Mouse (Mus musculus) liver, embryonic 18 days (tissue): Measurements from ENCODE around the gene Mfap1a. TPM values are rescaled to one million over a fixed set of nuclear protein-coding genes. Genes with fewer than 3 reads are reported as not detected.

ENCODE experiments used
- polyA plus RNA-seq: library from polyadenylated mRNA; depleted of rRNA; stranded (reverse); fragments of >200 nt; gene quantifications from 2 replicates; pipeline ENCODE4 v1.2.3, GENCODE M21; 2012; rRNA removed

Gene Mfap1a
- 4.9 and 5.0 TPM in 2 replicates for polyA plus RNA-seq

DNA sequence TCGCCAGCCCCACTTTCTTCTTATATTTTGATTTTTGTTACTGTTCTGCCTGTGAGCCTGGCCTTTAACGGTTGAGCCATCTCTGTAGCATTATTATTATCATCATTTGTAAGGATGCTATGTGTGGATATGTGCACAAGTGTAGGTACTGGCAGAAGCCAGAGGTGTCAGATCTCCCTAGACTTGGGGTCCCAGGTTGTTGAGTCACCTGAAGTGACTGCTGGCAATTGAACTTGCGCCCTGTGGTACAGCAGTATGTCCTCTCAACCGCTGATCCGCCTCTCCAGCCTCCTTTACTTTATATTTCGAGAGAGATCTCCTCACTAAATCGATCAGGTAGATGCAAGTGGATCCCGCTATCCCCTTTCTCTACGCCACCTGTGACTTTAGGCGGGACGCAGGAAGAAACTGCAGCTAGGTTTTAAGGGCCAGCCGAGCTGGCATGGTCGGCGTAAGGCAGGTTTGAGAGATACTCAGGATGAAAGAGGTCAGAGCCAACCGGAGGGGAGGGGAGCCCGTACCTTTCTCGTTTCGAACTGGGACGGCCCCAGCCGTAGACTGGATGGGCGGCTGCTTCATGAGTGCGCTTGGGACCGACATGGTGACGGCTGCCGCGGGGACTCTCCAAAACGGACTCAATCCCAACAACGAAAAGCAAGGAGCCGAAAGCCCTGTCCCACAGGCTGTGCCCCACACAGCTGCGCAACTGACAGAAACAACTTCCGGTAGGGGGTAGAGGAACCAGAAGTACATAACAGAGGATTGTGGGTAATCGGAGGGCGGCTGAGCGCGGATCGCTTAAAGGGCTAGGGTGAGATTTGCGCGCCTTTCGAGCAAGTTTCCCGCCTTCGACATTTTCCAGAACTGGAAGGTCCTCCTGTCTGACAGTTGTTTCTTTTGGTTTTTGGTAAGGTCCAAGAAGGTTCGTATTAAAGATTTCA lies at the start of gene Mfap1a, which contains the start of gene Wdr76:
Gene Mfap1a (minus strand): TSS at position 724 of the 941 bp plus-strand sequence.
Gene Wdr76 (plus strand): TSS at position 782 of the 941 bp plus-strand sequence.

DNA sequence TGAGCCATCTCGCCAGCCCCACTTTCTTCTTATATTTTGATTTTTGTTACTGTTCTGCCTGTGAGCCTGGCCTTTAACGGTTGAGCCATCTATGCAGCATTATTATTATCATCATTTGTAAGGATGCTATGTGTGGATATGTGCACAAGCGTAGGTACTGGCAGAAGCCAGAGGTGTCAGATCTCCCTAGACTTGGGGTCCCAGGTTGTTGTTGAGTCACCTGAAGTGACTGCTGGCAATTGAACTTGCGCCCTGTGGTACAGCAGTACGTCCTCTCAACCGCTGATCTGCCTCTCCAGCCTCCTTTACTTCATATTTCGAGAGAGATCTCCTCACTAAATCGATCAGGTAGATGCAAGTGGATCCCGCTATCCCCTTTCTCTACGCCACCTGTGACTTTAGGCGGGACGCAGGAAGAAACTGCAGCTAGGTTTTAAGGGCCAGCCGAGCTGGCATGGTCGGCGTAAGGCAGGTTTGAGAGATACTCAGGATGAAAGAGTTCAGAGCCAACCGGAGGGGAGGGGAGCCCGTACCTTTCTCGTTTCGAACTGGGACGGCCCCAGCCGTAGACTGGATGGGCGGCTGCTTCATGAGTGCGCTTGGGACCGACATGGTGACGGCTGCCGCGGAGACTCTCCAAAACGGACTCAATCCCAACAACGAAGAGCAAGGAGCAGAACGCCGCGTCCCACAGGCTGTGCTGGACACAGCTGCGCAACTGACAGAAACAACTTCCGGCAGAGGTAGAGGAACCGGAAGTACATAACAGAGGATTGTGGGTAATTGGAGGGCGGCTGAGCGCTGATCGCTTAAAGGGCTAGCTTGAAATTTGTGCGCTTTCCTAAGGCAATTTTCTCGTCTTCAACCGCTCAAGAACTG lies 32.9 kb downstream of the Mfap1a start, which contains the start of gene Mfap1b:
Gene Mfap1b (minus strand): TSS at position 767 of the 879 bp plus-strand sequence.

DNA sequence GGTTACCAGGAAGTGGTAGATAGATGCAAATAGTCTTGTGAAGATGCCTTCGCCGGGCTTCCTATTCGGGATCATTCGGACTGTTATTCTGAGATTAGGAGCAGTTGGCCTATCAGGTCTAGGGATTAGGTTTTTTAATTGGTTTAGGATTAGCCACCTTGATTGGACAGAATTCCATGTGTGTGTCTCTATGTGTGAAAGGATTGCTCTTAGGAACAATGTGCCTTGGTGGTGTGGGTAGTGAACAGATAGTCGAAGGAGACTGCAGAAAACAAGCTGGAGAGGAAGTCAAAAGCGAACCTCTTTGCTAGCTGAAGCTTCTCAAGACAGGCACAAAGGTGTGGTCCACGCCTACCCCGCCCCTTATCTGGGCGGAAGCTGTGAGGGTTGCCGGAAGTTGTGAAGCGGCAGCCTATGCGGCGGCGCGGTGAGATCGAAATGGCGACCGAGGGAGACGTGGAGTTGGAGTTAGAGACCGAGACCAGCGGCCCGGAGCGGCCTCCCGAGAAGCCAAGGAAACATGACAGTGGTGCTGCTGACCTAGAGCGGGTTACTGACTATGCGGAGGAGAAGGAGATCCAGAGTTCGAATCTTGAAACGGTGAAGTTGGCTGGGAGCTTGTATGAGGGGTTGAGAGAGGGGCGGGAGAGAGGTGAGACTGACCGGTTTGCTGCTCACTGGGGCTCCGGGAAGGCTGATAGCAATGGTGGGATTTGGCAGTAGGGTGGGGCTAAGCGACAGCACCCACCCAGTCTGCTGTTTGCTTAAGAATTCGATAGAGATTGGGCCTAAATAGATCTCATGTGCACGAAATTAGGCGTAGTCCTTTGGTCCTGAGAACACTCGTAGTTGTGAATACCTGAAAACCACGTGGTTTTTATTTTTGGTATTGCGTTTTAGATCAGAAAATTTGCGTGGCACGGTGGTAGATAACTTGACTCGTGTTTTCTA lies 49.5 kb downstream of the Mfap1a start, which contains the start of gene Serinc4:
Gene Serinc4 (minus strand): TSS at position 90 of the 951 bp plus-strand sequence.

DNA sequence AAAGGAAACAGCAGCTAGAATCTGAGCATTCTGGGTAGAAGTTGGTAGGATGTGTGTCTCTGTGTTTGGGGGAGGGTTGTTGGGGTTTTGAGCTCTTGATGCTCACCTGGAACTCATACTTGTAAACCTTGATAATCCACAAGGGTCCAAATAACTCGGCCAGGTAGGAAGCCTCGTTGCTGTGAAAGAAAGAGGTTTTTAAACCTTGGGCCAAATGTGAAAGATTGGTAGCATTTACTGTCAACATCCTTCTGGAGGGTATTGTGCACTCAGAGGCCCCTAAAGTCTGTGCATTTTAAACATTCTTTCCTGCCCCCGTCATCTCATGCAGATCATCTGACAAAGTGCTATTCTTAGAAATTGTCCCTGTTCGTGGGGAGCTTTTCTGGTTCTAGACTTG lies 53.5 kb downstream of the Mfap1a start, which contains the start of gene Hypk:
Gene Hypk (plus strand): TSS at position 301 of the 400 bp plus-strand sequence.

DNA sequence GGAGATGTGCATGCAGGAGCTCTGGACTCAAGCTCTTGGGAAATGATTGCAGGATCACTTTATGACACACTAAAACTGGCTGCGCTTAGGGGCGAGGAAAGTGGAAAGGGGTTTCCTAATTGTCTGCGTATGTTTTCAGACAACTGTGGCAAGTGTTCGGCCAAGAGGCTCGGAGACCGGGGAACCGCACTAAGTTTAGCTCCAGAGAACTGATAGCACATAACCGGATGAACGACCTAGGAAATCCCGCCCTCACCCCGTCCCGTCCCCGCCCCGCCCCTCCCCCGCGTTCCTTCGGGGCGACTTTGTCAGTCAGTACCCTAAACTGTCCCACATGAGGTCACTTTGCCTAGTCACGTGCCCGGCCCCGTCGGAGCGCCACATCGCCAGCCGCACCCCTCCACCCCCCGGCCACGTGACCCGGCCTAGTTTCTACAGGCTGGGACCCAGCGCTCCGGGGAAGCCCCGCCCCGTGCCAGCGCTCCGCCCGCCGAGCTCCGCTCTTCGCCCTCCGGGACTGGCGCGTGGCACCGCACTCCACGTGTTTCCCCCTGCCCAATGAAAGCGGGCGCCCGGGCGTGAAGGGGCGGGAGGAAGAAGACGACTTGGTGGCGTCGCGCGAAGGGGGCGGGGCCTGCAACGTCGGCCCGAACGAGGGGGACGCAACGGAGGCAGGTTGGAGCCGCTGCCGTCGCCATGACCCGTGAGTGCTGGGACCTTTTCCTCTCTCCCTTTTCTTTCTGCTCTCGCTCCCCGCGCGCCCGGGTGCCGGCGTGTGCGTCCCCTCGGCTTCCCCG lies 57.5 kb downstream of the Mfap1a start, which contains the start of gene Serf2:
Gene Serf2 (plus strand): TSS at position 457 of the 797 bp plus-strand sequence.

DNA sequence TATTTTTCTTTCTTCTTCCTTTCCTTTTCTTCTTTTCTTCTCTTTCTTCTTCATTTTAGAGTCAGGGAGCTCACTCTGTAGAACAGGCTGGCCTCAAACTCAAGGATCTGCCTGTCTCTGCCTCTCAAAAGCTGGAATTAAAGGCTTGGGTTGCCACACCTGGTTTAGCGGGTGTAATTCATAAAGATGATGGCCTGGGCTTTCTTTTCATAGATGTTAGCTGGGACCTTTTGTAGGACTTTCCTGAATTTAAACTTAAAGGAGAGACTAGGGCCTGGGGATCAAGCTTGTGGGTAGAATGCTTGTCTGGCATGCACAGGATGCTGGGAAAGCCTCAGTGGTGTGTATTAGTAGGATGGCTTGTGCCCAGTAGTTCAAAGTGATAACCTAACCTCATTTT lies 62.3 kb downstream of the Mfap1a start, which contains the start of gene Ell3:
Gene Ell3 (minus strand): TSS at position 101 of the 400 bp plus-strand sequence.

Other genes with a start within 250 kb of the Mfap1a start
- gene Trp53bp1, start 235.3 kb downstream of the Mfap1a start, polyA plus RNA-seq = 14.3 and 18.7 TPM in 2 replicates
- 0.03 and 0.12 TPM in 2 replicates for gene Map1a, start 217.1 kb downstream of the Mfap1a start, polyA plus RNA-seq
- 2.9 and 3.3 TPM in 2 replicates for gene Ppip5k1, start 151.3 kb downstream of the Mfap1a start, polyA plus RNA-seq
- gene Ckmt1, start 149.0 kb downstream of the Mfap1a start, polyA plus RNA-seq = 0.32 and 1.6 TPM in 2 replicates
- not detected in 2 replicates for gene Strc, start 119.5 kb downstream of the Mfap1a start, polyA plus RNA-seq
- gene Pdia3, start 92.9 kb downstream of the Mfap1a start, polyA plus RNA-seq = 154 and 162 TPM in 2 replicates
- 0.89 and 1.0 TPM in 2 replicates for gene Catsper2, start 92.9 kb downstream of the Mfap1a start, polyA plus RNA-seq
- 2.2 and 2.7 TPM in 2 replicates for gene Ell3, start 62.4 kb downstream of the Mfap1a start, polyA plus RNA-seq
- gene Serf2, start 57.5 kb downstream of the Mfap1a start, polyA plus RNA-seq = 326 and 594 TPM in 2 replicates
- 17.5 and 21.9 TPM in 2 replicates for gene Hypk, start 53.4 kb downstream of the Mfap1a start, polyA plus RNA-seq
- gene Serinc4, start 49.9 kb downstream of the Mfap1a start, polyA plus RNA-seq = 0.06 and 0.16 TPM in 2 replicates
- 6.6 and 7.5 TPM in 2 replicates for gene Mfap1b, start 32.6 kb downstream of the Mfap1a start, polyA plus RNA-seq
- 5.6 and 5.7 TPM in 2 replicates for gene Wdr76, start 58 bp upstream of the Mfap1a start, polyA plus RNA-seq